Mouse (Mus musculus) heart, embryonic 14.5 days (tissue): ENCODE data around the gene E330021D16Rik. TPM values are rescaled to one million over a fixed set of nuclear protein-coding genes. Genes with fewer than 3 reads are reported as not detected.

Experiments
- ATAC-seq: fragments of 200-750 bp; cut with Nextera tagmentation; 2 replicates; pipeline ENCODE4 v1.8.0; 2017; ENCODE audit warnings: low read depth, moderate TSS enrichment; ENCODE audit not compliant: insufficient number of reproducible peaks, insufficient read depth, low FRiP score
- H3K27ac ChIP-seq, 2 experiments: fragments of 200-500 bp in 1 of 2; fragments of 300-500 bp in 1 of 2; sonication (generic) in 1 of 2; replicated peaks in 1 of 2; 2 replicates each; pipeline ENCODE4 v1.5.1; 2012 to 2014; ENCODE audit warnings: low read depth in 2 of 2, low read length in 2 of 2, control low read depth in 1 of 2, mild to moderate bottlenecking in 1 of 2, mixed read lengths in 1 of 2; ENCODE audit not compliant: control insufficient read depth in 1 of 2, insufficient read depth in 1 of 2
- H3K27me3 ChIP-seq: fragments of 300-500 bp; sonication (generic); 2 replicates; pipeline ENCODE4 v1.6.1; 2014; ENCODE audit warnings: mild to moderate bottlenecking, low read length, control low read depth; ENCODE audit not compliant: control insufficient read depth, insufficient read depth
- H3K36me3 ChIP-seq: fragments of 300-500 bp; sonication (generic); 2 replicates; pipeline ENCODE4 v1.6.1; 2014; ENCODE audit warnings: mild to moderate bottlenecking, control low read depth, low read length, mixed read lengths; ENCODE audit not compliant: control insufficient read depth, insufficient read depth
- H3K4me1 ChIP-seq, 2 experiments: fragments of 200-500 bp in 1 of 2; fragments of 300-500 bp in 1 of 2; sonication (generic) in 1 of 2; 2 replicates each; pipeline ENCODE4 v1.6.1; 2012 to 2014; ENCODE audit warnings: low read length in 2 of 2, control low read depth in 1 of 2, mixed read lengths in 1 of 2; ENCODE audit not compliant: control insufficient read depth in 2 of 2, insufficient read depth in 2 of 2
- H3K4me2 ChIP-seq: fragments of 300-500 bp; sonication (generic); 2 replicates; pipeline ENCODE4 v1.6.1; 2014; ENCODE audit warnings: mild to moderate bottlenecking, low read length
- H3K4me3 ChIP-seq, 2 experiments: fragments of 200-500 bp in 1 of 2; fragments of 300-500 bp in 1 of 2; sonication (generic) in 1 of 2; 2 replicates each; pipeline ENCODE4 v1.5.1; 2012 to 2014; ENCODE audit warnings: low read length in 2 of 2, mild to moderate bottlenecking in 2 of 2, control low read depth in 1 of 2, low read depth in 1 of 2, moderate library complexity in 1 of 2; ENCODE audit not compliant: control insufficient read depth in 1 of 2, insufficient read depth in 1 of 2
- H3K9ac ChIP-seq: fragments of 300-500 bp; sonication (generic); 2 replicates; pipeline ENCODE4 v1.6.1; 2014; ENCODE audit warnings: mild to moderate bottlenecking, low read length
- H3K9me3 ChIP-seq: fragments of 300-500 bp; sonication (generic); 2 replicates; pipeline ENCODE4 v1.6.1; 2016; ENCODE audit warnings: low read length, control low read depth; ENCODE audit not compliant: control insufficient read depth
- WGBS: fragments of 180-500 bp; shearing (Covaris S2); extraction: QIAGEN DNeasy Blood & Tissue Kit; methylation state at CpG from one replicate; pipeline ENCODE4 v1.1.7; 2014; 5-methylcytosine and 5-hydroxymethylcytosine counted together
- polyA plus RNA-seq: library from polyadenylated mRNA; unstranded; fragments of >200 nt; fragmentation: Nextera tagmentation; extraction: Ambion mirVana; gene quantifications from 2 replicates; pipeline ENCODE4 v1.2.1, GENCODE M21; 2014

E330021D16Rik gene
- polyA plus RNA-seq, 1 experiment from 2014 or later = not detected

GRCm38 (mm10) chr6:136396860-136397259, 18.5 kb downstream of the E330021D16Rik start:
- H3K27ac ChIP-seq = no peak overlapping the region
- H3K4me3 ChIP-seq = no peak overlapping the region
- H3K36me3 ChIP-seq = no peaks in the 10 kb centered on the region
- peaks cover 14% of the 10 kb centered on the region for H3K9me3 ChIP-seq
- no peaks in the 10 kb centered on the region for H3K4me1 ChIP-seq
- no peaks in the 10 kb centered on the region for H3K27me3 ChIP-seq
- H3K4me2 ChIP-seq = no peak overlapping the region
- no peak overlapping the region for H3K9ac ChIP-seq
- ATAC-seq = no peak
- WGBS = 88% methylated on average over 9 of the region's 9 CpGs

DNA sequence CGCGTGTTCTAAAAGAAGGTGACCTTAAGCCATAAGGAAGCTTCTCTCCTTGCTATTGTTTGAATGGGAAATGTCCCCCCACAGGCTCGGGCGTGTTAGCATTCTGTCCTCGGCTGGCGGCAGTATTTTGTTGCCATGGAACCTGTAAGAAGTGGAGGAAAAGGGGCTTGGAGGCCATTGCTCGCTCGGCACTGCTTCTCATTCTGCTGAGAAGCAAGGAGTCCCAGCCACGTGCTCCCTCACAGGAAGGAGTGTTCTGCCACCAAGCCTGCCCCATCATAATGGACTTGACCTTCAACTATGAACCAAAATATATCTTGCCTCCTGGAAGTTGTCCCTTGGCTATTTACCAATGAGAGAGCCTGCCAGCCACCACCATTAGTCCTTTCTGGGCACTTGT, 25.1 kb downstream of the E330021D16Rik start:
- H3K4me3 ChIP-seq = no peak overlapping the region
- ATAC-seq = no peak
- H3K27ac ChIP-seq = no peak overlapping the region
- peaks cover 13% of the 10 kb centered on the region for H3K9me3 ChIP-seq
- no peak overlapping the region for H3K4me2 ChIP-seq
- WGBS = 62% methylated on average over 9 of the region's 9 CpGs
- peaks cover 0 to 2% of the 10 kb centered on the region in 2 experiments; a peak in 1 of 4 replicates for H3K4me1 ChIP-seq
- no peak overlapping the region for H3K9ac ChIP-seq
- no peaks in the 10 kb centered on the region for H3K36me3 ChIP-seq
- no peaks in the 10 kb centered on the region for H3K27me3 ChIP-seq

DNA sequence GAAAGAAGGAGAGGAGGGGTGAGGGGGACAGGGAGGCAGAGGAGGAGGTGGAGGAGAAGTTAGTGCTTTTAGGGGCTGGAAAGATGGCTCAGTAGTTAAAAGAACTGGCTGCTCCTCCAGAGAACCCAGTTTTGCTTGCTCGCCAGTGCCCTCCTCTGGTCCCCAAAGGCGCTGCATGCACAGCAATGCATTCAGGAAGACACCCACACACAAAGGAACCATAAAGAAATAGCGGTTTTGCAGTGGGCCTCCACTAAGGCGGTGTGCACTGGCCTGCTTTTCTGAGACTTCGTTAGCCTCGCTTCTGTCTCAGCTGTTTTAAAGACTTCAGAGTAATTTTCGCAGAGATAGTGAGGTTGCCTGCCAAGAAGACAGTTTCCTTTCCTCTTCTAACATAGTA, 30.1 kb downstream of the E330021D16Rik start:
- Histone ChIP-seq H3K27ac (no peak overlapping the region), H3K4me1 (peaks cover 0 to under 1% of the 10 kb centered on the region in 2 experiments; a peak in 1 of 4 replicates), H3K36me3 (no peaks in the 10 kb centered on the region), H3K27me3 (no peaks in the 10 kb centered on the region), H3K9ac (no peak overlapping the region), H3K9me3 (no peaks in the 10 kb centered on the region), H3K4me3 (no peak overlapping the region), H3K4me2 (no peak overlapping the region)
- no peak for ATAC-seq
- WGBS = 76% methylated on average over 7 of the region's 7 CpGs

DNA sequence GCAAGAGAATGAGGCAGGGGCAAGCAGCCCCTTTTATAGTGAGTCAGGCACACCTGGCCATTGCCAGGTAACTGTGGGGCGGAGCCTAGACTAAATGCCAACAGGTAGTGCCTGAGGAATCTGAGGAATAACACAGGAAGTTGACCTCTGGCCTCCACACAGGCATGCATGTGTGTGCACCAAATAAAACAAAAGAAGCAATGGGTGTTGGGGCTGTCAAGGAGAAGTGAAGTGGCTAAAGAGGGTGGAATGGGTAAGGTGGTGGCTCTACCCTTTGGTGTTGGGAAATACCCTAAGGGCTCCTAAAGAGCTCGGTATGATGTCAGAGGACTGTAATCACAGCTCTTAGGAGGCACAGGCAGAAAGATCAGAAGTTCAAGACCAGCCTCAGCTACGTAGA, 32.2 kb downstream of the E330021D16Rik start:
- ATAC-seq = no peak
- Histone ChIP-seq H3K4me1 (no peaks in the 10 kb centered on the region; a peak in 1 of 4 replicates), H3K27ac (no peak overlapping the region), H3K27me3 (no peaks in the 10 kb centered on the region), H3K36me3 (no peaks in the 10 kb centered on the region), H3K4me3 (no peak overlapping the region), H3K4me2 (no peak overlapping the region), H3K9me3 (no peaks in the 10 kb centered on the region), H3K9ac (no peak overlapping the region)
- WGBS = 84% methylated on average over 3 of the region's 3 CpGs

GRCm38 (mm10) chr6:136376097-136376496, 39.3 kb downstream of the E330021D16Rik start:
- no peak for ATAC-seq
- H3K9ac ChIP-seq = no peak overlapping the region
- H3K4me1 ChIP-seq = no peaks in the 10 kb centered on the region
- H3K36me3 ChIP-seq = no peaks in the 10 kb centered on the region
- H3K27ac ChIP-seq = no peak overlapping the region
- no peak overlapping the region for H3K4me2 ChIP-seq
- no peak overlapping the region for H3K4me3 ChIP-seq
- no peaks in the 10 kb centered on the region for H3K27me3 ChIP-seq
- H3K9me3 ChIP-seq = no peaks in the 10 kb centered on the region

DNA sequence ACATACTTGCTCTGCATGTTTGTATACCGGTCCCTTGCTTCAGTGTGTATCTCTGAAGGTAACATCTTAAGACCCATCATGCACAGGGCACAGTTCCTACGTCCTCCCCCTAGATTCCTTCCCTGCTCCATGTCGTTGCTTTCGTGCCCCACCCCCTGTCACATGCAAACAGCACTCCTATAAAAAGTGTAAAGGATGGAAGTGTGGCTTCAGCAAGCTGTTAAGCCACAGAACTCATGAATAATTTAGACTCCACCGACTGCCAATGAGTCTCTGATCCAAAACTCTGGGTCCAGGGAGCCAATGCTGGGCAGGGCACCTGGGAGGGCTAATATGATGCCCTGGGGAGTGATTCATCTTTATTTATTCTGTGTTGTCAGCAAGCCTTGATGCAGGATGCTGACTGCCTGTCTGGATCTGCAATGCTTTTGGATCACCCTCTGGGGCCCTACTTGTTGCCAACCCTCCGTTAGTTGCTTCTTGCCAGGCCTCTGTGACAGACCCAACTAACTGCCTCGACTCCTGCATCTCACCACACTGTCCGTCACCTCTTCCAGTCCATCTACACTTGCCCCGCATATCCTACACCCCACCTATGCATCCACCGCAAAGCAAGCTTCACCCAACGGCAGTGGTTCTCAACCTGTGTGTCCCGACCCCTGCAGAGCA, 50.8 kb downstream of the E330021D16Rik start:
- no peak overlapping the region for H3K27ac ChIP-seq
- 75% methylated on average over 12 of the region's 12 CpGs for WGBS
- ATAC-seq = no peak
- no peaks in the 10 kb centered on the region for H3K4me1 ChIP-seq
- no peak overlapping the region for H3K4me2 ChIP-seq
- H3K4me3 ChIP-seq = no peak overlapping the region
- no peaks in the 10 kb centered on the region for H3K27me3 ChIP-seq
- H3K9ac ChIP-seq = no peak overlapping the region
- H3K9me3 ChIP-seq = no peaks in the 10 kb centered on the region
- no peaks in the 10 kb centered on the region for H3K36me3 ChIP-seq

DNA sequence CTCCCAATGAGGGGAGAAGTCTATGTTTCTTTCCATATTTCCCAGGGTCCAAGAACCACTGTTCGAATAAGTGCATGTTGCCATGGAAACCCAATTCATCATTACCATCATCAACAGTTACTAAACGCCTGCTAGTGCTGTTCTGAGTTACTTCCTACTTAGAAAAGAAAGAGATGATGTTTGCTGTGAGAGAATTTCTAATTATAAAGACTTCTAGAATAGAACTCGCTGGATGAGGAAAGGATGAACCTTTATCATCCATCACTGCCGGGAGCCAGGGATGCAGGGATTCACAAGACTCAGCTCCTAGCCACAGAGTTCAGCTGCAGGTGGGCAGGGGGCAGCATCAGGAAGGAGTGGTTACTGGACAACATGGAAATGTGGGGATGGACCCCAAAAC, 51.4 kb downstream of the E330021D16Rik start:
- no peak for ATAC-seq
- 77% methylated on average over 4 of the region's 4 CpGs for WGBS

DNA sequence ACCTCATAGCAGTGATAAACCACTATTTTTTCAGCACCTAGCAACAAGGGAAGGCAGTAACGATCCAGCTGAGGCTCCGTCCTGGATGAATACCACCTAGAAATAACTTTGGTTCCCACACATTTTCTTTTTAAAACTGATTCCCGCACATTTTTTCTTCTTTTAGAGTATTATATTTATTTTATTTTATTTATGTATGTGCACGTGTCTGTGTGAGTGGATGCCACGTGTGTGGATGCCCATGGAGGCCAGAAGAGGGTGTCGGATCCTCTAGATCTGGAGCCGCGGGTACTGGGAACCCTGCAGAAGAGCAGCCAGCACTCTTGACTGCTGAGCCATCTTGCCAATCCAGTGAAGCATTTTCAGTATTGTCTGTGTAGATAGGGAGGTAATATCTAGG, 52.1 kb downstream of the E330021D16Rik start:
- ATAC-seq = no peak
- H3K4me2 ChIP-seq = no peak overlapping the region
- 78% methylated on average over 8 of the region's 8 CpGs for WGBS

More for the DNA sequence above, 51.4 kb downstream of the E330021D16Rik start:
- Histone ChIP-seq H3K4me3 (no peak overlapping the region), H3K36me3 (no peaks in the 10 kb centered on the region), H3K9ac (no peak overlapping the region), H3K27me3 (no peaks in the 10 kb centered on the region), H3K4me2 (no peak overlapping the region), H3K27ac (no peak overlapping the region), H3K9me3 (no peaks in the 10 kb centered on the region), H3K4me1 (no peaks in the 10 kb centered on the region)

More for the DNA sequence above, 52.1 kb downstream of the E330021D16Rik start:
- Histone ChIP-seq H3K9me3 (no peaks in the 10 kb centered on the region), H3K4me1 (no peaks in the 10 kb centered on the region), H3K4me3 (no peak overlapping the region), H3K27ac (no peak overlapping the region), H3K36me3 (no peaks in the 10 kb centered on the region), H3K27me3 (no peaks in the 10 kb centered on the region), H3K9ac (no peak overlapping the region)
